Mouse (Mus musculus) myocyte (in vitro differentiated cells): ENCODE measurements around the gene Ssh1. TPM values are rescaled to one million over a fixed set of nuclear protein-coding genes. Genes with fewer than 3 reads are reported as not detected.

ENCODE experiments used
- H3K27me3 ChIP-seq: one replicate; pipeline ENCODE4 v1.6.1; 2011; ENCODE audit not compliant: control insufficient read depth, insufficient read depth, insufficient read length
- H3K36me3 ChIP-seq: one replicate; pipeline ENCODE4 v1.6.1; 2011; ENCODE audit not compliant: control insufficient read depth, insufficient read depth
- H3K4me2 ChIP-seq: one replicate; pipeline ENCODE4 v1.6.1; 2011; ENCODE audit warnings: low read depth, control low read depth
- H3K4me3 ChIP-seq: one replicate; pipeline ENCODE4 v1.5.1; 2011; ENCODE audit warnings: mild to moderate bottlenecking, control low read depth, moderate library complexity
- H3K79me2 ChIP-seq: one replicate; pipeline ENCODE4 v1.6.1; 2011; ENCODE audit not compliant: control insufficient read depth, insufficient read depth
- H3ac ChIP-seq: one replicate; pipeline ENCODE4 v1.6.1; 2011; ENCODE audit not compliant: control insufficient read depth, insufficient read length
- CEBPB ChIP-seq: IDR thresholded peaks from 2 replicates; pipeline ENCODE4 v1.6.1; 2011; ENCODE audit warnings: mild to moderate bottlenecking, moderate library complexity; ENCODE audit not compliant: poor library complexity, insufficient read depth, severe bottlenecking
- E2F4 ChIP-seq: IDR thresholded peaks from one replicate; pipeline ENCODE4 v1.6.1; 2011; ENCODE audit warnings: mild to moderate bottlenecking, control low read depth, moderate library complexity; ENCODE audit not compliant: insufficient read depth
- MAX ChIP-seq: IDR thresholded peaks from one replicate; pipeline ENCODE4 v1.6.1; 2011; ENCODE audit warnings: low read depth, mild to moderate bottlenecking, control low read depth
- MYOD1 ChIP-seq, 3 experiments: IDR thresholded peaks; one replicate each; pipeline ENCODE4 v1.6.1; 2011; ENCODE audit warnings: control low read depth in 2 of 3, low read depth in 2 of 3, mild to moderate bottlenecking in 2 of 3, moderate library complexity in 1 of 3; ENCODE audit not compliant: insufficient read length in 2 of 3, control insufficient read depth in 1 of 3
- MYOG ChIP-seq, 3 experiments: IDR thresholded peaks; one replicate each; pipeline ENCODE4 v1.6.1; 2011; ENCODE audit warnings: control low read depth in 2 of 3, low read depth in 2 of 3, mild to moderate bottlenecking in 2 of 3; ENCODE audit not compliant: insufficient read length in 2 of 3, control insufficient read depth in 1 of 3, insufficient read depth in 1 of 3
- POLR2A ChIP-seq: IDR thresholded peaks from one replicate; pipeline ENCODE4 v1.6.1; 2011; ENCODE audit warnings: low read depth, mild to moderate bottlenecking, control low read depth, moderate library complexity; ENCODE audit not compliant: insufficient read length
- POLR2AphosphoS2 ChIP-seq: IDR thresholded peaks from one replicate; pipeline ENCODE4 v1.6.1; 2011; ENCODE audit warnings: low read depth, control low read depth; ENCODE audit not compliant: insufficient read length
- REST ChIP-seq: IDR thresholded peaks from one replicate; pipeline ENCODE4 v1.6.1; 2011; ENCODE audit warnings: mild to moderate bottlenecking, control low read depth, moderate library complexity; ENCODE audit not compliant: insufficient read depth, insufficient read length
- SRF ChIP-seq: IDR thresholded peaks from one replicate; pipeline ENCODE4 v1.6.1; 2011; ENCODE audit warnings: low read depth; ENCODE audit not compliant: control insufficient read depth, insufficient read length
- TCF12 ChIP-seq: IDR thresholded peaks from one replicate; pipeline ENCODE4 v1.6.1; 2011; ENCODE audit warnings: mild to moderate bottlenecking, control low read depth; ENCODE audit not compliant: poor library complexity, insufficient read depth, severe bottlenecking
- TCF3 ChIP-seq: IDR thresholded peaks from one replicate; pipeline ENCODE4 v1.6.1; 2011; ENCODE audit warnings: low read depth, control low read depth; ENCODE audit not compliant: insufficient read length
- USF1 ChIP-seq: IDR thresholded peaks from one replicate; pipeline ENCODE4 v1.6.1; 2011; ENCODE audit warnings: low read depth, mild to moderate bottlenecking, control low read depth, moderate library complexity
- polyA plus RNA-seq: library from polyadenylated mRNA; unstranded; fragments of >200 nt; fragmentation: generic; extraction: Trizol; gene quantifications from one replicate; pipeline ENCODE4 v1.2.1, GENCODE M21; 2012; ENCODE audit warnings: missing spikeins

The Ssh1 gene
- polyA plus RNA-seq, 1 experiment = 3.4 TPM

GRCm38 (mm10) chr5:113991141-113991540 is 2.6 kb downstream of the Ssh1 start:
- Histone ChIP-seq H3K36me3 (no peaks in the 10 kb centered on the region), H3ac (no peak overlapping the region), H3K4me3 (no peak overlapping the region), H3K27me3 (no peaks in the 10 kb centered on the region), H3K79me2 (peaks cover 18% of the 10 kb centered on the region), H3K4me2 (peak overlapping the region; percentile 99)
- no peak for TF ChIP-seq TCF3
- TF ChIP-seq MYOG (IDR thresholded peaks at IDR 0.05; ENCODE audit: control insufficient read depth in 1 of 3, insufficient read depth in 1 of 3, insufficient read length in 2 of 3, low read depth in 2 of 3) = no peak
- no peak for TF ChIP-seq E2F4
- peak; percentile 53; the same call in 1 of the 2 replicates for TF ChIP-seq CEBPB

DNA sequence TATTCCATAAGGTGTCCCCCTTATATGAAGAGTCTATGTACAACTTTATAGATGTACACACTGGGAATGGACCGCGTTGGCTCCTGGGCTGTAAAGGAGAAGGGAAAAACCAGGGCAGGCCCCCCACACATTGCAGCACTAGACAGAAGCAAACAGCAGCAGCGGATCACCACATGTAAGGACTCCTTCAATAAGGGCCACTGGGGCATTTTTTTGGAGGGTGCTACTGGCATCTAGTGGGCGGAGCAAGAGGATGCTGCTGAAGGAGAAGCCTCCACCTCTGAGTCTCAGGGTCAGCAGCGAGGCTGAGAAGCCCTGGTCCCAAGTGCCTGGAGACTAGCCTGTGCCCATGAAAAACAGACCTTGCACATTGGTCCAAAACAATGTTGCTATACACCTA is 3.1 kb downstream of the Ssh1 start:
- Histone ChIP-seq H3K79me2 (peaks cover 18% of the 10 kb centered on the region), H3K4me3 (no peak overlapping the region), H3ac (no peak overlapping the region), H3K4me2 (peak overlapping the region; percentile 99), H3K36me3 (no peaks in the 10 kb centered on the region), H3K27me3 (no peaks in the 10 kb centered on the region)
- no peak for TF ChIP-seq MYOG (IDR thresholded peaks at IDR 0.05; ENCODE audit: control insufficient read depth in 1 of 3, insufficient read depth in 1 of 3, insufficient read length in 2 of 3, low read depth in 2 of 3)
- no peak for TF ChIP-seq TCF3
- TF ChIP-seq USF1 = no peak
- no peak for TF ChIP-seq TCF12
- no peak for TF ChIP-seq POLR2A
- no peak for TF ChIP-seq E2F4
- no peak for TF ChIP-seq MAX
- no peak for TF ChIP-seq REST
- TF ChIP-seq POLR2AphosphoS2 = no peak
- no peak for TF ChIP-seq MYOD1 (IDR thresholded peaks at IDR 0.05; ENCODE audit: control insufficient read depth in 1 of 3, insufficient read length in 2 of 3, low read depth in 2 of 3)
- TF ChIP-seq CEBPB = no peak
- TF ChIP-seq SRF = no peak

- H3K27me3 ChIP-seq = no peaks in the 10 kb centered on the region
- H3ac ChIP-seq = no peak overlapping the region
- H3K79me2 ChIP-seq = peaks cover 18% of the 10 kb centered on the region
- no peaks in the 10 kb centered on the region for H3K36me3 ChIP-seq
- H3K4me3 ChIP-seq = no peak overlapping the region
- TF ChIP-seq REST (no peak), POLR2A (no peak), POLR2AphosphoS2 (no peak), MAX (no peak), TCF12 (no peak), TCF3 (no peak), CEBPB (no peak), SRF (no peak)
- peak overlapping the region; percentile 99 for H3K4me2 ChIP-seq
Observed at GRCm38 (mm10) chr5:113989437-113990024, 4.2 kb downstream of the Ssh1 start.

DNA sequence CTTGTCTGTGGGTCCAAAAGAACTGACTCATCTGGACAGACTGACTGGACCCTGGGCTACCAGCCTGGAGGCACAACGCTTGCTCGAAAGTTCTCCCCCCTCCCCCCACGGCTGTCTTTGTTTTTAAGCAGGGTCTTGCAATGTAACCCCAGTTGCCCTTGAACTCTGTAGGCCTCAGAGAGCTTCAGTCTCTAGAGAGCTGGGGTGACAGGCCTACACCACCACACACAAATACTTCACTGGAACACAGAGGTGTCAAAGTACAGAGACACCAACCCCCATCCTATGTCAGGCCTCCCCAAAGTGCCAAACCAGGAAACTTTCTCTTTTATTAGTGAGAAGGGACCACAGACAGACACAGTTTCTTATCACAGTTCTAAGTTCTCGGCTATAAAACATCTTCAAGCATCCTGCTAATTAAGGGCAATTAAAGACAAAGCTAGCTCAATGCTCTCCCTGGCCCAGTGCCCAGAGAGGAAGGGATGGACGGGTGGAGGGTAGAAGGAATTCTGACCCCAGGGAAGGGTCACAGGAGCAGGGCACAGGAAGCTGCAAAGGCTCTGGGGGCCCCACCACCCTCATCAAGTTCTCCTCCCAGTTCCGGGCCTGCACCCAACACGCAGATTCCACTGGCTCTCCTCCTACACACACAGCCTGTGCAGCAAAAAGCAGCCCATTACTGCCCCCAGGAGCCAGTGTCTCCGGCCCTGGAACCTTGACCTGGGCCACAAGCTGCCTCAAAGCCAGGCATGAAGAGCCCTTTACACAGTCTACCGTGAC is 7.3 kb downstream of the Ssh1 start:
- H3K79me2 ChIP-seq = peaks cover 21% of the 10 kb centered on the region
- H3K4me3 ChIP-seq = no peak overlapping the region
- H3ac ChIP-seq = no peak overlapping the region
- no peak for TF ChIP-seq E2F4
- no peak for TF ChIP-seq MAX
- no peak for TF ChIP-seq MYOG (IDR thresholded peaks at IDR 0.05; ENCODE audit: control insufficient read depth in 1 of 3, insufficient read depth in 1 of 3, insufficient read length in 2 of 3, low read depth in 2 of 3)
- no peak for TF ChIP-seq POLR2A
- TF ChIP-seq TCF3 = no peak
- TF ChIP-seq CEBPB = no peak
- no peak for TF ChIP-seq USF1
- H3K4me2 ChIP-seq = no peak overlapping the region
- no peaks in the 10 kb centered on the region for H3K36me3 ChIP-seq
- H3K27me3 ChIP-seq = no peaks in the 10 kb centered on the region

GRCm38 (mm10) chr5:113985737-113986136 is 8.0 kb downstream of the Ssh1 start:
- no peak for TF ChIP-seq POLR2A
- no peak for TF ChIP-seq CEBPB
- no peak for TF ChIP-seq POLR2AphosphoS2
- no peak for TF ChIP-seq TCF12
- TF ChIP-seq E2F4 = no peak
- no peak for TF ChIP-seq TCF3
- no peak for TF ChIP-seq USF1
- TF ChIP-seq SRF = no peak
- TF ChIP-seq MAX = no peak
- no peak for TF ChIP-seq REST
- no peak for TF ChIP-seq MYOD1 (IDR thresholded peaks at IDR 0.05; ENCODE audit: control insufficient read depth in 1 of 3, insufficient read length in 2 of 3, low read depth in 2 of 3)
- TF ChIP-seq MYOG (IDR thresholded peaks at IDR 0.05; ENCODE audit: control insufficient read depth in 1 of 3, insufficient read depth in 1 of 3, insufficient read length in 2 of 3, low read depth in 2 of 3) = no peak
- Histone ChIP-seq H3K4me2 (no peak overlapping the region), H3ac (no peak overlapping the region), H3K4me3 (no peak overlapping the region), H3K27me3 (no peaks in the 10 kb centered on the region), H3K36me3 (no peaks in the 10 kb centered on the region), H3K79me2 (peaks cover 22% of the 10 kb centered on the region)
